Mouse (Mus musculus): Measurements from ENCODE around the gene Olfr358.

Olfr358 gene

GRCm38 (mm10) chr2:37009235-37009634 lies at the start of gene Olfr358:
Olfr358 (minus strand) TSS chr2:37009335.
- DNase-seq (ENCODE audit: low read depth, low spot score) = no peak

GRCm38 (mm10) chr2:36997030-36997429 lies 12.1 kb downstream of the Olfr358 start:
- no peak for DNase-seq (ENCODE audit: low read depth, low spot score)

- no peak for DNase-seq (ENCODE audit: low read depth, low spot score)
Measured at GRCm38 (mm10) chr2:36993527-36993926, 15.6 kb downstream of the Olfr358 start, which contains the start of gene Olfr357. Olfr357 (plus strand) TSS chr2:36993827.

Data from A20 (cell line).